Mouse (Mus musculus) layer of hippocampus, postnatal 10 days (tissue): ENCODE measurements around the gene Stambpl1. TPM values are rescaled to one million over a fixed set of nuclear protein-coding genes. Genes with fewer than 3 reads are reported as not detected.

Source experiments
- DNase-seq, 2 experiments: peaks; one replicate each; pipeline ENCODE4 v3.0.0; 2021; ENCODE audit warnings: low spot score in 2 of 2
- total RNA-seq, 2 experiments: library from RNA; stranded (reverse); gene quantifications; 2 replicates each; pipeline ENCODE4 v1.2.3; 2021

Stambpl1 gene
- total RNA-seq, 2 experiments from 2014 or later, result 17.3 to 23.0 TPM

DNA sequence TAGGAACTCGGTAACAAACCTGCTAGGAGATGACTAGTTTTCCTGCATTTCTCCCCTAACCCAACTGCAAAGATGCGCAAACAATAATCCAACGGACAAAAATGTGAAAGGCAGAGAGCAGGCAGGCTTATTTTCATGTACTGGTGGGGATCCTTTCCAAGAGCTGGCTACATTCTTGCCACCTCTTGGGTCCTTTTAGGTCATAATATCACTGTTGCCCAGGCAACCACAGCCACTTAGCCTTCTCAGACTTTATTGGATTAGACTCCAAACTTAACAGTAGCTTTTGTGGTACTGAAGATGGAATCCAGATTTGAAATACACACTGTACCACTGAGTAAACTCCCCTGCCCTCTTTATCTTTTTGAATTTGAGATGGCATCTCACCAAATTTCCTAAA, 86.0 kb downstream of the Stambpl1 start:
- DNase-seq, result no peak

DNA sequence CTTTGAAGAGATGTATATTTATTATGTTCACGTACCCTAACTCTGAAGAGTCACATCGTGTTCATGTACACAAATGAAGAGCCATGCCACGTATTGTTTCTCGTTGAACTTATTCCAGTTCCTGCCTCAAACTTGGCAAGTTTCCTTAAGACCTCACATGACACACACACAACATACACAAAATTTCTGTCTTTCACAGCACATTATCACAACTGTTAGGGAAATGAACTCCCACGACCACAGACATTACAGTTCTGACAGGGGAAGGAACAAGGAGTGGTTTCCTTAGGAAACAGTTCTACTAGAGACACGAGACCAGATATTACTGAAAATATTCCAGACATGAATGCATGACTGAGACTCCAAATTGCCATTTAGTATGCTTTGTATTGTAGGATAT, 91.6 kb downstream of the Stambpl1 start:
- DNase-seq, result no peak

DNA sequence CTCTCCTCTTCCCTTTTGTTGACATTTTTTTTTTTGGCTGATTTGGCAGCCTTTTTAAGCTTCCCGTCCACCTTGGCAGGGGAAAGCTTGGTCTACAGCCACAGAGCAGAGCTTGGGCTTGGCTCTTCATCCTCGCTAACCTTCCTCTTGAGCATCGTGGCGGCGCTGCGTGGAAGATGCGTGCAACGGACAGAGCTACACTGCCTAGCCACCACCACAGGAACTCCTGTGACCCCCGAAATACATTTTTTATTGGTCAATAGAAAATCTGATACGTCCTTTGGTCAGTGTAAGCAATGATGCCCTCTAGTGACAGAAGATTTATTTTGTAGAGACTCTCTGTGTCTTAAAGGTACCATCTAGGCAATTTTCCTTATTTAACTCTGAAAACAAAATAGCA, 92.4 kb downstream of the Stambpl1 start:
- DNase-seq, result no peak

DNA sequence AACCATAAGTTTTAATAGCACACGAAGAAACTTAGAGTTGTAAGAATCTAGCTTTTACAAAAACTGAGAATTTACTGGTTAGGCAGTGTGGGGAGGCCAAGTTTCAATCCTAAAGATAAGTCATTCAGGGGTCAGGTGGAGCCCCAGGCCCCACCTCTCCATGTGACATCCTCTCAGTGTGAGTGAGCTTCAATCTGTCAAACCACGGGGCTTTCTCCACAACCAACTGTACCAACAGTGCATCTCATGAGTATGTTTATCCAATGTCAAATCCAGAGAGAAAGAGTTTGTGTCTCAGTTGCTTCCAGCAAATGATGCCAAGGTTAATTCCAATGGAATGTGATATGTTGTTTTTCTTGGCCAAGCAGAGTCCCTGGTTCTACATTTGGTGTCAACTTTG, 92.8 kb downstream of the Stambpl1 start:
- no peak for DNase-seq

DNA sequence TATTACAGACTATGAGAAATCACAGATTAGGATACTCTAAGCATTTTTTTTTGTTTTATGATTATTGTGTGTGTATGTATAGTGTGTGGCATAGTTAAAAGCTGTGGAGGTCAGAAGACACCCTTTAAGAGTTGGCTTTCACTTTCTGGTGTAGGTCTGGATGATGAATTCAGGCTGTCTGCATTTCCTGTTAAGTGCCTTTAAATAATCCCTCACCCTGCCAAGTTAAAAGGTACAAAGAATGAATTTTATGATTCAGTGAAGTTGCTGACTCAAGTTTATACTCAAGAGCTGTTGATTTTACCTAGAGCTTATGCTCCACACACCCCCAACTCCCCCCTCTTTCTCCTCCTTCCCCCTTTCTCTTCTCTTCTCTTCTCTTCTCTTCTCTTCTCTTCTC, 95.2 kb downstream of the Stambpl1 start:
- no peak for DNase-seq

DNA sequence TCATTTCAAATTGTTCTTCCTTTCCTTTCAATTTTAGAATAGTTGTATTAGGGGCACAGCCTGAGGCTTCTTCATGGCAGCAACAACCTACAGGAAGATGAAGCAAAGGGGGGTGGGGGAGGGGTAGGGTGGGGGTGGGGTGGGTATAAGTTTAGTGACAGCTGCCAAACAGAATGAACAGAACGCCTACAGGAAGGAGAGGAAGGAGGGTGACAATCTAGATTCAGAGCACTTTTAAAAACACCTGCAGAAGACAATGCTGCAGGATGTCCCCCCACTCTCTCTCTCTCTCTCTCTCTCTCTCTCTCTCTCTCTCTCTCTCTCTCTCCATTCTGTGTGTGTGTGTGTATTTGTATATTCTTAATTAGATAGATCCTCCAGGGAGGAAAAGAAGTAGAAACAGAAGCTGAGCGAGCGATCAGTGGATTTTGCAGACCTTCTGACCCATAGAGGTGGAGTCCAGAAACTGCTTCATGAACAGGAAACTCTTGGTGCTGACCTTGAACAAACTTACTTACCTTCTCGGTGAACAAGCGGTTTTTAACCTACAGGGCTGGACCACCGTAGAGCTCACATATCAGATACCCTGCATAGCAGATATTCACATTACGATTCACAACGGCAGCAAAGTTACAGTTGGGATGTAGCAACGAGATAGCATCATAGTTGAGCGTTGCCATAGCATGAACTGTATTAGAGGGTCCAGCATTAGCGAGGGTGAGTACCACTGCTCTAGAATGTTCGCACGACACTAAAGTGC, 95.8 kb downstream of the Stambpl1 start:
- DNase-seq, result no peak

DNA sequence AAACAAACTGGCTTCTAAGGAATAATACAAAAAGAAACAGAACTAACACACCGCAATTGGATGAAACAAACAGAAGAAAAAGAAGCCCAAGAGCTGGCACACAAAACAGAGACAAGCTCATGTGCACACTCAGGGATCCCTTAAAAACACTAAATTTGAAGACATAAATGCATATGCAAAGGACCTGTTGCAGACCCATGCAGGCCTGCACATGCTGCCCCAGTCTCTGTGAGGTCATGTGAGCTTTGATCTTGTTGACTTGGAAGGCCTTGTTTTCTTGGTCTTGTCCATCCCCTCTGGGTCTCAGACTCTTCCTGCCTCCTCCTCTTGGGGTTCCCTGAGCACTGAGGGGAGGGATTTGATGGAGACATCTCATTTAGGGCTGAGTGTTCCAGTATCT, 96.7 kb downstream of the Stambpl1 start:
- DNase-seq, result no peak

Other genes starting within 250 kb of the Stambpl1 start
- gene Lipf, start 231.0 kb upstream of the Stambpl1 start, total RNA-seq, result not detected
- not detected for gene Lipk, start 183.9 kb upstream of the Stambpl1 start, total RNA-seq
- gene Lipn, start 124.9 kb upstream of the Stambpl1 start, total RNA-seq, result not detected
- gene Lipm, start 91.3 kb upstream of the Stambpl1 start, total RNA-seq, result under 1 TPM; 0.20 to 0.48 TPM
- gene Ankrd22, start 26.2 kb upstream of the Stambpl1 start, total RNA-seq, result under 1 TPM in 1 of 2 experiments, not detected in 1; 0.11 TPM
- 10 to 100 TPM; 16.2 to 21.5 TPM for gene Acta2, start 63.4 kb downstream of the Stambpl1 start, total RNA-seq
- gene Fas, start 98.4 kb downstream of the Stambpl1 start, total RNA-seq, result 1 to 10 TPM in 1 of 2 experiments, not detected in 1; 1.2 TPM